Mouse (Mus musculus) natural killer cell, adult 2 months (primary cell): ENCODE data around the gene Mfsd4b2.

Experiments
- DNase-seq, 2 experiments: peaks; one replicate each; pipeline ENCODE4 v3.0.0; 2022; ENCODE audit warnings: low spot score in 2 of 2

The Mfsd4b2 gene

DNA sequence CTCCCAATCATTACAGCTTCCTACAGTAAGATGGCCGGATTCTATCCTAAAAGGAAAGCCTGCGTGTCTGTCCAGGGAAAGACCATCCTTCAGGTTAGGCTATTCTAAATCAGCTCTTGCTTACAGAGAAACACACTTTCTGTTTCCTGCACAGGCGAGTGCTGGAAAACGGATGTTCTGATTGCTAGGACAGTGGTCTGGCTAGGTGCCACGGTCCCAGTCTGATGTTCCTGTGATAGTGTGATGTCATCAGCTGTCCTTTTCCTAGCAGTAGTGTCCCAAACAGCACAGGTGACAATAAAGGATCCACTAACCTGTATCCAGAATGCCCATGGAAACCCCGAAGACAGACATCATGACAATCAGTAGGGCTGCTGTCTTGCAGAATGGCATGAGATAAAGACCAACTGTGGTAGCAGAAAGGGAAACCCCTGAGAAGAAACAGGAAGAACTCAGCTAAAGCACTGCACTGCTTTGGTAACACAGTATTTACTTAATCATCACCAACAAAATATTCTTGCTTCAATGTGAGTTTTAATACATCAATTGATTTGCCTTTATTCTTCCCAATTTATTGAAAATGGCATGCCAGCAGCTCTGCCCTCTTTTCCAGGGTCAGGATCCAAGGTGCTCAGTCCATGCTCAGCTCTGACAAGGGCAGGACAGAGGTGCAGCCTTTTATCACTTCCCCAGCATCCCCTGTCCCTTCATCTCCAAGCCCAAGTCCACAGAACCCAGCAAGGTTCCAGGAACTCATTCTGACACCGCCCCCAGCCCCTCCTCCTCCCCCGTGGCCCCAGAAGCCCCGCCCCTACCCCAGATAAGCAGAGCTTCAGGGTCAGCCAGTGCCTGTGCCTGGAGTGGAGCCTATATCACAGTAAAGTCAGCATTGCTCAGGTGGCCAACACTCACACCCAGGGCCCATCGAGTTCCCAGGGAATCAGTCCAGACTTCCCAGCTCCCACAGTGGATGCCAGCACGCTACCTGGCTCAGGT is 32.7 kb downstream of the Mfsd4b2 start:
- DNase-seq = no peak

- DNase-seq = no peak
Observed at GRCm38 (mm10) chr10:39888621-39889020, 38.1 kb downstream of the Mfsd4b2 start.
